Mouse (Mus musculus) kidney, embryonic 16.5 days (tissue): ENCODE measurements around the gene Higd1c. TPM values are rescaled to one million over a fixed set of nuclear protein-coding genes. Genes with fewer than 3 reads are reported as not detected.
"Not testable (repeated sequence)": the region's sequence is repeated elsewhere in the genome, so short reads cannot be mapped to it uniquely, and the experiment has no call there.

Source experiments
- ATAC-seq: fragments of 200-750 bp; cut with Nextera tagmentation; 2 replicates; pipeline ENCODE4 v1.8.0; 2017; ENCODE audit warnings: moderate TSS enrichment; ENCODE audit not compliant: low FRiP score, low TSS enrichment
- H3K27ac ChIP-seq: fragments of 300-500 bp; sonication (generic); 2 replicates; pipeline ENCODE4 v1.5.1; 2014; ENCODE audit warnings: low read length
- H3K27me3 ChIP-seq: fragments of 300-500 bp; sonication (generic); 2 replicates; pipeline ENCODE4 v1.6.1; 2014; ENCODE audit warnings: low read length, control low read depth, mixed read lengths; ENCODE audit not compliant: insufficient read depth
- H3K36me3 ChIP-seq: fragments of 300-500 bp; sonication (generic); 2 replicates; pipeline ENCODE4 v1.6.1; 2014; ENCODE audit warnings: low read length, control low read depth, mixed read lengths; ENCODE audit not compliant: insufficient read depth
- H3K4me1 ChIP-seq: fragments of 300-500 bp; sonication (generic); 2 replicates; pipeline ENCODE4 v1.6.1; 2014; ENCODE audit warnings: low read length, control low read depth, mixed read lengths; ENCODE audit not compliant: insufficient read depth
- H3K4me2 ChIP-seq: fragments of 300-500 bp; sonication (generic); replicated peaks from 2 replicates; pipeline ENCODE4 v1.6.1; 2014; ENCODE audit warnings: low read depth, low read length
- H3K4me3 ChIP-seq: fragments of 300-500 bp; sonication (generic); 2 replicates; pipeline ENCODE4 v1.5.1; 2014; ENCODE audit warnings: mild to moderate bottlenecking, low read length
- H3K9ac ChIP-seq: fragments of 300-500 bp; sonication (generic); replicated peaks from 2 replicates; pipeline ENCODE4 v1.6.1; 2014; ENCODE audit warnings: low read length
- H3K9me3 ChIP-seq: fragments of 300-500 bp; sonication (generic); 2 replicates; pipeline ENCODE4 v1.6.1; 2016; ENCODE audit warnings: low read length, control low read depth
- WGBS: fragments of 180-500 bp; shearing (Covaris S2); extraction: QIAGEN DNeasy Blood & Tissue Kit; methylation state at CpG from one replicate; pipeline ENCODE4 v1.1.7; 2014; 5-methylcytosine and 5-hydroxymethylcytosine counted together
- polyA plus RNA-seq: library from polyadenylated mRNA; unstranded; fragments of >200 nt; fragmentation: Nextera tagmentation; extraction: Ambion mirVana; gene quantifications from 2 replicates; pipeline ENCODE4 v1.2.1, GENCODE M21; 2015

The Higd1c gene
- polyA plus RNA-seq, 1 experiment from 2014 or later: 0.35 TPM

GRCm38 (mm10) chr15:100352711-100353250, 11.6 kb upstream of the Higd1c start, which contains the start of the genes Methig1 and Mettl7a2:
TSS of gene Methig1 (plus strand) at chr15:100353149.
TSS of gene Mettl7a2 (plus strand) at chr15:100353200.
- H3K4me3 ChIP-seq: no peak within 1 kb of the TSS
- H3K36me3 ChIP-seq: no peaks in the 10 kb centered on the region
- no peak within 1 kb of the TSS for H3K27ac ChIP-seq
- H3K27me3 ChIP-seq: no peaks in the 10 kb centered on the region
- no peaks in the 10 kb centered on the region for H3K9me3 ChIP-seq
- H3K9ac ChIP-seq: no peak within 1 kb of the TSS
- no peak for ATAC-seq
- 80% methylated on average over 10 of the region's 10 CpGs for WGBS
- H3K4me2 ChIP-seq: no peak within 1 kb of the TSS
- H3K4me1 ChIP-seq: peaks cover 5% of the 10 kb centered on the region; the same call in 1 of the 2 replicates

- H3K27me3 ChIP-seq, H3K36me3 ChIP-seq, ATAC-seq, H3K4me1 ChIP-seq, H3K4me2 ChIP-seq, H3K9ac ChIP-seq, H3K9me3 ChIP-seq, H3K27ac ChIP-seq, H3K4me3 ChIP-seq: not testable (repeated sequence)
- 89% methylated on average over 6 of the region's 22 CpGs for WGBS
Measured at GRCm38 (mm10) chr15:100353399-100353798, 10.9 kb upstream of the Higd1c start.

- H3K4me1 ChIP-seq: no peaks in the 10 kb centered on the region
- H3K27me3 ChIP-seq: no peaks in the 10 kb centered on the region
- H3K4me3 ChIP-seq: no peak overlapping the region
- H3K27ac ChIP-seq: no peak overlapping the region
- ATAC-seq: no peak
- no peaks in the 10 kb centered on the region for H3K9me3 ChIP-seq
- WGBS: 60% methylated on average over 5 of the region's 5 CpGs
- H3K9ac ChIP-seq: no peak overlapping the region
- no peak overlapping the region for H3K4me2 ChIP-seq
- no peaks in the 10 kb centered on the region for H3K36me3 ChIP-seq
Measured at GRCm38 (mm10) chr15:100355876-100356275, 8.5 kb upstream of the Higd1c start.

GRCm38 (mm10) chr15:100365967-100366366, 1.6 kb downstream of the Higd1c start:
- not testable (repeated sequence) for H3K27me3 ChIP-seq, H3K4me2 ChIP-seq, H3K4me1 ChIP-seq, H3K27ac ChIP-seq, H3K9ac ChIP-seq, H3K36me3 ChIP-seq, H3K4me3 ChIP-seq, H3K9me3 ChIP-seq
- 38% methylated on average over 8 of the region's 9 CpGs for WGBS
- peak; percentile 27; the same call in 1 of the 2 replicates for ATAC-seq

GRCm38 (mm10) chr15:100367119-100367518, 2.8 kb downstream of the Higd1c start:
- H3K9me3 ChIP-seq: no peaks in the 10 kb centered on the region
- no peak overlapping the region for H3K9ac ChIP-seq
- no peaks in the 10 kb centered on the region for H3K27me3 ChIP-seq
- H3K27ac ChIP-seq: no peak overlapping the region
- no peak for ATAC-seq
- no peaks in the 10 kb centered on the region for H3K36me3 ChIP-seq
- H3K4me3 ChIP-seq: no peak overlapping the region
- no peaks in the 10 kb centered on the region for H3K4me1 ChIP-seq
- no peak overlapping the region for H3K4me2 ChIP-seq
- WGBS: 54% methylated on average over 7 of the region's 7 CpGs

- Histone ChIP-seq H3K36me3 (no peaks in the 10 kb centered on the region), H3K4me1 (no peaks in the 10 kb centered on the region), H3K9ac (no peak overlapping the region), H3K4me3 (no peak overlapping the region), H3K27me3 (no peaks in the 10 kb centered on the region), H3K4me2 (no peak overlapping the region), H3K27ac (no peak overlapping the region), H3K9me3 (peaks cover 7% of the 10 kb centered on the region; the same call in 1 of the 2 replicates)
- ATAC-seq: no peak
- WGBS: 27% methylated on average over 5 of the region's 5 CpGs
Measured at GRCm38 (mm10) chr15:100375066-100375465, 10.7 kb downstream of the Higd1c start.

- not testable (repeated sequence) for ATAC-seq
- WGBS: 24% methylated on average over 3 of the region's 9 CpGs
Measured at GRCm38 (mm10) chr15:100377847-100378505, 13.6 kb downstream of the Higd1c start.

GRCm38 (mm10) chr15:100379658-100380057, 15.3 kb downstream of the Higd1c start:
- no peak overlapping the region for H3K27ac ChIP-seq
- WGBS: 87% methylated on average over 8 of the region's 8 CpGs
- ATAC-seq: no peak
- H3K9ac ChIP-seq: no peak overlapping the region
- no peaks in the 10 kb centered on the region for H3K4me1 ChIP-seq
- no peak overlapping the region for H3K4me3 ChIP-seq
- no peak overlapping the region for H3K4me2 ChIP-seq
- no peaks in the 10 kb centered on the region for H3K36me3 ChIP-seq
- H3K9me3 ChIP-seq: no peaks in the 10 kb centered on the region
- no peaks in the 10 kb centered on the region for H3K27me3 ChIP-seq

More at GRCm38 (mm10) chr15:100377847-100378505, 13.6 kb downstream of the Higd1c start:
- not testable (repeated sequence) for H3K4me3 ChIP-seq, H3K9me3 ChIP-seq, H3K9ac ChIP-seq, H3K36me3 ChIP-seq, H3K4me1 ChIP-seq, H3K4me2 ChIP-seq, H3K27ac ChIP-seq, H3K27me3 ChIP-seq

GRCm38 (mm10) chr15:100380104-100380503, 15.8 kb downstream of the Higd1c start:
- Histone ChIP-seq H3K27ac (no peak overlapping the region), H3K4me2 (no peak overlapping the region), H3K27me3 (no peaks in the 10 kb centered on the region), H3K9me3 (no peaks in the 10 kb centered on the region), H3K4me3 (no peak overlapping the region), H3K9ac (no peak overlapping the region), H3K4me1 (no peaks in the 10 kb centered on the region), H3K36me3 (no peaks in the 10 kb centered on the region)
- ATAC-seq: no peak
- WGBS: 71% methylated on average over 2 of the region's 2 CpGs

- H3K4me3 ChIP-seq: no peak overlapping the region
- 90% methylated on average over 9 of the region's 9 CpGs for WGBS
- no peak overlapping the region for H3K4me2 ChIP-seq
- H3K27ac ChIP-seq: no peak overlapping the region
- H3K4me1 ChIP-seq: peaks cover 9% of the 10 kb centered on the region; the same call in 1 of the 2 replicates
- H3K27me3 ChIP-seq: no peaks in the 10 kb centered on the region
- H3K9ac ChIP-seq: no peak overlapping the region
- H3K9me3 ChIP-seq: no peaks in the 10 kb centered on the region
- no peaks in the 10 kb centered on the region for H3K36me3 ChIP-seq
- ATAC-seq: no peak
Measured at GRCm38 (mm10) chr15:100385705-100386104, 21.4 kb downstream of the Higd1c start.
